Mouse (Mus musculus) stomach, embryonic 14.5 days (tissue): Measurements from ENCODE around the gene Nectin4. TPM values are rescaled to one million over a fixed set of nuclear protein-coding genes. Genes with fewer than 3 reads are reported as not detected.
"Not testable (repeated sequence)": the region's sequence is repeated elsewhere in the genome, so short reads cannot be mapped to it uniquely, and the experiment has no call there.

ENCODE experiments used
- ATAC-seq: fragments of 200-750 bp; cut with Nextera tagmentation; 2 replicates; pipeline ENCODE4 v1.8.0; 2017; ENCODE audit warnings: low read depth, moderate TSS enrichment; ENCODE audit not compliant: insufficient number of reproducible peaks, insufficient read depth, low FRiP score
- H3K27ac ChIP-seq: fragments of 300-500 bp; sonication (generic); 2 replicates; pipeline ENCODE4 v1.5.1; 2014; ENCODE audit warnings: mild to moderate bottlenecking, low read length, moderate library complexity, mixed read lengths
- H3K27me3 ChIP-seq: fragments of 300-500 bp; sonication (generic); 2 replicates; pipeline ENCODE4 v1.6.1; 2014; ENCODE audit warnings: low read length, control low read depth, mixed read lengths; ENCODE audit not compliant: control insufficient read depth, insufficient read depth
- H3K36me3 ChIP-seq: fragments of 300-500 bp; sonication (generic); 2 replicates; pipeline ENCODE4 v1.6.1; 2014; ENCODE audit warnings: mild to moderate bottlenecking, control low read depth, low read length, moderate library complexity, mixed read lengths; ENCODE audit not compliant: control insufficient read depth, insufficient read depth
- H3K4me1 ChIP-seq: fragments of 300-500 bp; sonication (generic); 2 replicates; pipeline ENCODE4 v1.6.1; 2014; ENCODE audit warnings: low read length, control low read depth, mixed read lengths; ENCODE audit not compliant: control insufficient read depth, insufficient read depth
- H3K4me2 ChIP-seq: fragments of 300-500 bp; sonication (generic); replicated peaks from 2 replicates; pipeline ENCODE4 v1.6.1; 2014; ENCODE audit warnings: low read depth, low read length, control low read depth
- H3K4me3 ChIP-seq: fragments of 300-500 bp; sonication (generic); 2 replicates; pipeline ENCODE4 v1.5.1; 2014; ENCODE audit warnings: low read depth, low read length, control low read depth
- H3K9ac ChIP-seq: fragments of 300-500 bp; sonication (generic); replicated peaks from 2 replicates; pipeline ENCODE4 v1.6.1; 2014; ENCODE audit warnings: low read depth, mild to moderate bottlenecking, control low read depth, low read length, moderate library complexity, mixed read lengths
- H3K9me3 ChIP-seq: fragments of 300-500 bp; sonication (generic); 2 replicates; pipeline ENCODE4 v1.6.1; 2016; ENCODE audit warnings: low read depth, low read length, control low read depth; ENCODE audit not compliant: control insufficient read depth
- WGBS: fragments of 180-500 bp; shearing (Covaris S2); extraction: QIAGEN DNeasy Blood & Tissue Kit; methylation state at CpG from one replicate; pipeline ENCODE4 v1.1.7; 2014; 5-methylcytosine and 5-hydroxymethylcytosine counted together
- polyA plus RNA-seq: library from polyadenylated mRNA; unstranded; fragments of >200 nt; fragmentation: Nextera tagmentation; extraction: Ambion mirVana; gene quantifications from 2 replicates; pipeline ENCODE4 v1.2.1, GENCODE M21; 2014

Nectin4 gene
- 10.7 and 13.7 TPM in 2 replicates for polyA plus RNA-seq

GRCm38 (mm10) chr1:171369845-171370556, at the start of gene Nectin4:
Nectin4 (plus strand) TSS chr1:171370099.
- 34% methylated on average over 20 of the region's 20 CpGs for WGBS
- Histone ChIP-seq H3K36me3 (no peaks in the 10 kb centered on the region), H3K9ac (0 out of 2 replicates have a peak within 1 kb of the TSS, but pooled peaks have one; percentile 22)

GRCm38 (mm10) chr1:171320151-171320550, 49.7 kb upstream of the Nectin4 start:
- no peak for ATAC-seq
- WGBS, result 27% methylated on average over 5 of the region's 5 CpGs
- H3K27me3 ChIP-seq, result no peaks in the 10 kb centered on the region
- H3K4me2 ChIP-seq, result no peak overlapping the region
- H3K4me3 ChIP-seq, result no peak overlapping the region
- no peak overlapping the region for H3K9ac ChIP-seq
- no peak overlapping the region for H3K27ac ChIP-seq
- no peaks in the 10 kb centered on the region for H3K4me1 ChIP-seq
- H3K9me3 ChIP-seq, result no peaks in the 10 kb centered on the region
- no peaks in the 10 kb centered on the region for H3K36me3 ChIP-seq

More at GRCm38 (mm10) chr1:171369845-171370556, at the start of gene Nectin4:
- ATAC-seq, result peak; percentile 84
- Histone ChIP-seq H3K9me3 (no peaks in the 10 kb centered on the region), H3K4me2 (peak within 1 kb of the TSS; percentile 29), H3K4me3 (peak within 1 kb of the TSS; percentile 18; the same call in 1 of the 2 replicates), H3K27ac (peak within 1 kb of the TSS; percentile 67; the same call in 1 of the 2 replicates), H3K27me3 (no peaks in the 10 kb centered on the region), H3K4me1 (peaks cover 14% of the 10 kb centered on the region; the same call in 1 of the 2 replicates)

- Histone ChIP-seq H3K4me3 (no peak overlapping the region), H3K4me1 (no peaks in the 10 kb centered on the region), H3K4me2 (no peak overlapping the region), H3K27me3 (no peaks in the 10 kb centered on the region), H3K9ac (no peak overlapping the region), H3K36me3 (no peaks in the 10 kb centered on the region), H3K27ac (no peak overlapping the region), H3K9me3 (no peaks in the 10 kb centered on the region)
- no peak for ATAC-seq
Measured at GRCm38 (mm10) chr1:171321415-171321814, 48.5 kb upstream of the Nectin4 start.

- Histone ChIP-seq H3K9me3 (no peaks in the 10 kb centered on the region), H3K27me3 (no peaks in the 10 kb centered on the region), H3K27ac (no peak overlapping the region), H3K4me3 (no peak overlapping the region), H3K4me1 (no peaks in the 10 kb centered on the region), H3K4me2 (no peak overlapping the region), H3K36me3 (no peaks in the 10 kb centered on the region), H3K9ac (no peak overlapping the region)
- 63% methylated on average over 1 of the region's 1 CpGs for WGBS
- ATAC-seq, result peak; percentile 28; the same call in 1 of the 2 replicates
Measured at GRCm38 (mm10) chr1:171322012-171322411, 47.9 kb upstream of the Nectin4 start.

- no peak for ATAC-seq
- Histone ChIP-seq H3K9me3 (no peaks in the 10 kb centered on the region), H3K4me3 (no peak overlapping the region), H3K9ac (no peak overlapping the region), H3K27me3 (no peaks in the 10 kb centered on the region), H3K4me1 (peaks cover 9% of the 10 kb centered on the region; the same call in 1 of the 2 replicates), H3K36me3 (no peaks in the 10 kb centered on the region), H3K27ac (no peak overlapping the region), H3K4me2 (no peak overlapping the region)
- 88% methylated on average over 2 of the region's 2 CpGs for WGBS
Measured at GRCm38 (mm10) chr1:171325571-171325970, 44.3 kb upstream of the Nectin4 start.

- ATAC-seq, result not testable (repeated sequence)
- 82% methylated on average over 4 of the region's 4 CpGs for WGBS
Measured at GRCm38 (mm10) chr1:171326588-171326987, 43.3 kb upstream of the Nectin4 start.

GRCm38 (mm10) chr1:171328244-171328643, 41.7 kb upstream of the Nectin4 start:
- peak overlapping the region; percentile 74 for H3K4me3 ChIP-seq
- whole genome bisulfite sequencing, result 20% methylated on average over 9 of the region's 9 CpGs
- H3K36me3 ChIP-seq, result no peaks in the 10 kb centered on the region

More at GRCm38 (mm10) chr1:171326588-171326987, 43.3 kb upstream of the Nectin4 start:
- H3K9me3 ChIP-seq, H3K27ac ChIP-seq, H3K27me3 ChIP-seq, H3K9ac ChIP-seq, H3K4me2 ChIP-seq, H3K4me3 ChIP-seq, H3K36me3 ChIP-seq: not testable (repeated sequence)
- H3K4me1 ChIP-seq, result peaks cover 16% of the 10 kb centered on the region; the same call in 1 of the 2 replicates

GRCm38 (mm10) chr1:171328839-171329432, 41.0 kb upstream of the Nectin4 start, which contains the start of gene Dedd:
Dedd (plus strand) TSS chr1:171329145.
- peak within 1 kb of the TSS; percentile 90 for H3K9ac ChIP-seq
- H3K4me2 ChIP-seq, result peak within 1 kb of the TSS; percentile 72
- under 1% methylated on average over 45 of the region's 48 CpGs for WGBS
- no peaks in the 10 kb centered on the region for H3K27me3 ChIP-seq
- peaks cover 16% of the 10 kb centered on the region; the same call in 1 of the 2 replicates for H3K4me1 ChIP-seq
- ATAC-seq, result peak; percentile 89
- H3K27ac ChIP-seq, result peak within 1 kb of the TSS; percentile 99
- peak within 1 kb of the TSS; percentile 74 for H3K4me3 ChIP-seq
- H3K9me3 ChIP-seq, result no peaks in the 10 kb centered on the region
- no peaks in the 10 kb centered on the region for H3K36me3 ChIP-seq

More at GRCm38 (mm10) chr1:171328244-171328643, 41.7 kb upstream of the Nectin4 start:
- peaks cover 16% of the 10 kb centered on the region; the same call in 1 of the 2 replicates for H3K4me1 ChIP-seq
- no peaks in the 10 kb centered on the region for H3K27me3 ChIP-seq
- peak overlapping the region; percentile 69 for H3K4me2 ChIP-seq
- H3K9me3 ChIP-seq, result no peaks in the 10 kb centered on the region
- peak overlapping the region; percentile 90 for H3K9ac ChIP-seq
- no peak for ATAC-seq
- H3K27ac ChIP-seq, result peak overlapping the region; percentile 99
